Comparison of ENCODE assay signal across 9 mouse cellular contexts in genomic region chr6:90607196-90607595, GRCm38 (mm10). TPM values are rescaled to one million over a fixed set of nuclear protein-coding genes. Genes with fewer than 3 reads are reported as not detected.
A peak's percentile ranks its signal among the peaks of the same experiment; 100 is the strongest.
DNase-seq lines count a peak whose midpoint lies in the region; ATAC-seq and TF ChIP-seq lines count a peak whose summit lies in the region.
"Had no signal": no experiment of that assay in that cellular context is flagged by ENCODE, and none has a peak within 500 bp of the region (broad histone marks: within the 10 kb centered on the region; RNA-seq: fewer than 3 reads in every experiment).

No protein-coding gene starts in this region.

- no peak for TF ChIP-seq EP300 in stomach, postnatal 0 days (optimal IDR thresholded peaks at IDR 0.05)

- no peaks in the 10 kb centered on the region for H3K36me3 ChIP-seq in intestine, embryonic 14.5 days (ENCODE audit: control insufficient read depth, insufficient read depth, low read length)
- no peaks in the 10 kb centered on the region for H3K36me3 ChIP-seq in intestine, embryonic 16.5 days (ENCODE audit: control insufficient read depth, insufficient read depth, low read length)
- H3K36me3 ChIP-seq in embryonic facial prominence, embryonic 11.5 days (replicated peaks; ENCODE audit: control insufficient read depth, insufficient read depth, low read depth, low read length), result no peaks in the 10 kb centered on the region
- H3K36me3 ChIP-seq in stomach, postnatal 0 days (ENCODE audit: control insufficient read depth, insufficient read depth, low read length), result no peaks in the 10 kb centered on the region
- H3K36me3 ChIP-seq: neural tube, embryonic 13.5 days had no signal

- no peak overlapping the region for H3K4me3 ChIP-seq in intestine, embryonic 14.5 days (ENCODE audit: low read depth, low read length)
- H3K4me3 ChIP-seq in intestine, embryonic 16.5 days (ENCODE audit: low read length), result no peak overlapping the region
- H3K4me3 ChIP-seq in embryonic facial prominence, embryonic 11.5 days (ENCODE audit: low read depth, low read length), result no peak overlapping the region
- H3K4me3 ChIP-seq in stomach, postnatal 0 days (ENCODE audit: low read depth, low read length), result no peak overlapping the region
- H3K4me3 ChIP-seq: neural tube, embryonic 13.5 days had no signal

- no peak for ATAC-seq in intestine, embryonic 14.5 days (replicated peaks; ENCODE audit: low FRiP score, low TSS enrichment, low read depth)
- ATAC-seq in intestine, embryonic 16.5 days, result no peak
- ATAC-seq in CD4-positive, CD25-positive, alpha-beta regulatory T cell, adult 4 months, result peak; percentile 57
- ATAC-seq in embryonic facial prominence, embryonic 11.5 days (replicated peaks; ENCODE audit: insufficient number of reproducible peaks, low FRiP score, low TSS enrichment, low read depth), result no peak
- ATAC-seq in stomach, postnatal 0 days (ENCODE audit: low FRiP score, low TSS enrichment), result no peak

- no peak overlapping the region for H3K27ac ChIP-seq in intestine, embryonic 14.5 days (ENCODE audit: low read depth)
- H3K27ac ChIP-seq in intestine, embryonic 16.5 days (ENCODE audit: low read length), result no peak overlapping the region
- no peak overlapping the region for H3K27ac ChIP-seq in embryonic facial prominence, embryonic 11.5 days (replicated peaks; ENCODE audit: low read depth, low read length)
- H3K27ac ChIP-seq in stomach, postnatal 0 days (replicated peaks), result no peak overlapping the region
- H3K27ac ChIP-seq: neural tube, embryonic 13.5 days had no signal

- WGBS in intestine, embryonic 14.5 days, result 16% methylated on average over 5 of the region's 5 CpGs
- 17% methylated on average over 5 of the region's 5 CpGs for WGBS in intestine, embryonic 16.5 days
- WGBS in embryonic facial prominence, embryonic 11.5 days, result 14% methylated on average over 5 of the region's 5 CpGs
- 10% methylated on average over 5 of the region's 5 CpGs for WGBS in large intestine, adult 2 months
- WGBS in stomach, postnatal 0 days, result 9% methylated on average over 5 of the region's 5 CpGs

- H3K4me1 ChIP-seq in intestine, embryonic 14.5 days (replicated peaks; ENCODE audit: control insufficient read depth, insufficient read depth, low read length), result peaks cover 9% of the 10 kb centered on the region
- H3K4me1 ChIP-seq in intestine, embryonic 16.5 days (ENCODE audit: control insufficient read depth, insufficient read depth, low read length), result peaks cover 4% of the 10 kb centered on the region; the same call in 1 of the 2 replicates
- H3K4me1 ChIP-seq in embryonic facial prominence, embryonic 11.5 days (ENCODE audit: control insufficient read depth, insufficient read depth, low read length), result no peaks in the 10 kb centered on the region; the same call in 1 of the 2 replicates
- no peaks in the 10 kb centered on the region for H3K4me1 ChIP-seq in stomach, postnatal 0 days (replicated peaks; ENCODE audit: control insufficient read depth, insufficient read depth)

- no peak overlapping the region for H3K9ac ChIP-seq in intestine, embryonic 14.5 days (ENCODE audit: low read length)
- H3K9ac ChIP-seq in intestine, embryonic 16.5 days (ENCODE audit: low read depth, low read length), result no peak overlapping the region
- no peak overlapping the region for H3K9ac ChIP-seq in embryonic facial prominence, embryonic 11.5 days (replicated peaks; ENCODE audit: low read length)
- H3K9ac ChIP-seq in stomach, postnatal 0 days (ENCODE audit: low read length), result no peak overlapping the region
- H3K9ac ChIP-seq: neural tube, embryonic 13.5 days had no signal

- peak; percentile 81 for DNase-seq in intestine, embryonic 14.5 days (ENCODE audit: low spot score)
- peak; percentile 80 for DNase-seq in adrenal gland, postnatal 14 days
- DNase-seq in embryonic facial prominence, embryonic 11.5 days (ENCODE audit: low spot score), result peak; percentile 76
- DNase-seq in large intestine, adult 2 months (ENCODE audit: low read depth, low spot score), result peak; percentile 50
- peak; percentile 62 for DNase-seq in lung, postnatal 25 days (ENCODE audit: low spot score)
- DNase-seq in stomach, postnatal 0 days (ENCODE audit: low spot score), result peak; percentile 80

- no peaks in the 10 kb centered on the region for H3K27me3 ChIP-seq in intestine, embryonic 14.5 days (replicated peaks; ENCODE audit: control insufficient read depth, insufficient read depth, low read length)
- no peaks in the 10 kb centered on the region for H3K27me3 ChIP-seq in intestine, embryonic 16.5 days (replicated peaks; ENCODE audit: control insufficient read depth, insufficient read depth, low read length)
- H3K27me3 ChIP-seq in embryonic facial prominence, embryonic 11.5 days (ENCODE audit: control insufficient read depth, insufficient read depth, low read length), result no peaks in the 10 kb centered on the region
- H3K27me3 ChIP-seq in stomach, postnatal 0 days (ENCODE audit: control insufficient read depth, insufficient read depth, low read length), result no peaks in the 10 kb centered on the region

- H3K4me2 ChIP-seq in intestine, embryonic 14.5 days (ENCODE audit: low read length), result no peak overlapping the region
- H3K4me2 ChIP-seq in intestine, embryonic 16.5 days (ENCODE audit: low read depth, low read length), result no peak overlapping the region
- H3K4me2 ChIP-seq in embryonic facial prominence, embryonic 11.5 days (ENCODE audit: low read depth, low read length), result no peak overlapping the region
- H3K4me2 ChIP-seq in stomach, postnatal 0 days (replicated peaks; ENCODE audit: low read depth), result no peak overlapping the region
- H3K4me2 ChIP-seq: neural tube, embryonic 13.5 days had no signal

- H3K9me3 ChIP-seq in intestine, embryonic 14.5 days (ENCODE audit: control insufficient read depth, low read length), result no peaks in the 10 kb centered on the region
- no peaks in the 10 kb centered on the region for H3K9me3 ChIP-seq in intestine, embryonic 16.5 days (ENCODE audit: control insufficient read depth, low read length)
- H3K9me3 ChIP-seq in embryonic facial prominence, embryonic 11.5 days (replicated peaks; ENCODE audit: control insufficient read depth, low read length), result no peaks in the 10 kb centered on the region
- no peaks in the 10 kb centered on the region for H3K9me3 ChIP-seq in stomach, postnatal 0 days (ENCODE audit: control insufficient read depth, low read length)
- H3K9me3 ChIP-seq: neural tube, embryonic 13.5 days had no signal

- TF ChIP-seq CTCF in stomach, postnatal 0 days (IDR thresholded peaks at IDR 0.05; ENCODE audit: low read depth), result peak; percentile 93

RNA-seq across cellular contexts. Expression of gene Slc41a3, which starts 2.7 kb away (rescaled TPM):
- 5.0 and 5.1 TPM in 2 replicates for polyA plus RNA-seq in intestine, embryonic 14.5 days (2014; fragmentation: Nextera tagmentation; extraction: Ambion mirVana)
- 6.4 and 7.1 TPM in 2 replicates for polyA plus RNA-seq in intestine, embryonic 16.5 days (2015; fragmentation: Nextera tagmentation; extraction: Ambion mirVana)
- 10 to 100 TPM in 1 of 2 experiments, 1 to 10 TPM in 1; 8.2 to 11.8 TPM for polyA plus RNA-seq in CD4-positive, CD25-positive, alpha-beta regulatory T cell, adult 4 months (2017; shearing (Covaris generic))
- 21.4 and 25.2 TPM in 2 replicates for total RNA-seq in adrenal gland, postnatal 14 days (2021)
- 2.5 TPM in 2 replicates for polyA plus RNA-seq in embryonic facial prominence, embryonic 11.5 days (2014; fragmentation: Nextera tagmentation; extraction: Ambion mirVana)
- 11.0 and 11.2 TPM in 2 replicates for polyA plus RNA-seq in large intestine, adult 2 months (2012; rRNA removed)
- polyA plus RNA-seq in stomach, postnatal 0 days (2015; fragmentation: Nextera tagmentation; extraction: Ambion mirVana), result 4.1 and 4.3 TPM in 2 replicates
